Comparison of ENCODE assay signal across 8 mouse cellular contexts in genomic region chr5:134746890-134747511, GRCm38 (mm10). TPM values are rescaled to one million over a fixed set of nuclear protein-coding genes. Genes with fewer than 3 reads are reported as not detected.
DNase-seq lines count a peak whose midpoint lies in the region; ATAC-seq and TF ChIP-seq lines count a peak whose summit lies in the region.

Gene Eln, minus strand, starts transcription at chr5:134747323.

- no peaks in the 10 kb centered on the region for H3K27me3 ChIP-seq in limb, embryonic 14.5 days (ENCODE audit: control insufficient read depth, insufficient read depth, low read length)
- H3K27me3 ChIP-seq in midbrain, postnatal 0 days (ENCODE audit: insufficient read depth, low read length), result no peaks in the 10 kb centered on the region

- DNase-seq in embryo, embryonic 10 days (ENCODE audit: low spot score), result peak; percentile 58
- DNase-seq in embryo, embryonic 9.5 days (ENCODE audit: extremely low spot score), result no peak
- peak; percentile 14 for DNase-seq in ZHBTc4 (ENCODE audit: low read depth, low spot score)
- peak; percentile 49 for DNase-seq in forelimb bud, embryonic 11.5 days (ENCODE audit: low read depth, low spot score)
- peak; percentile 64 to 67 for DNase-seq in heart, postnatal 36 days
- peak; percentile 66 for DNase-seq in limb, embryonic 14.5 days (ENCODE audit: low spot score)
- peak; percentile 50 for DNase-seq in midbrain, postnatal 0 days (ENCODE audit: low spot score)
- no peak for DNase-seq in spleen, postnatal 10 days (ENCODE audit: low spot score in 2 of 2)

- H3K27ac ChIP-seq in limb, embryonic 14.5 days (replicated peaks; ENCODE audit: low read depth, low read length), result peak within 1 kb of the TSS; percentile 81
- no peak within 1 kb of the TSS for H3K27ac ChIP-seq in midbrain, postnatal 0 days (ENCODE audit: low read depth, low read length)

- no peak for TF ChIP-seq POLR2A in limb, embryonic 14.5 days (IDR thresholded peaks at IDR 0.05; ENCODE audit: borderline replicate concordance, extremely low read depth, insufficient read depth, insufficient read length)

- under 1% methylated on average over 23 of the region's 28 CpGs for WGBS in limb, embryonic 14.5 days
- 5% methylated on average over 15 of the region's 28 CpGs for WGBS in midbrain, postnatal 0 days

- no peak for TF ChIP-seq CTCF in midbrain, postnatal 0 days (IDR thresholded peaks at IDR 0.05)

- H3K9ac ChIP-seq in limb, embryonic 14.5 days (ENCODE audit: low read depth, low read length, severe bottlenecking), result peak within 1 kb of the TSS; percentile 72
- peak within 1 kb of the TSS; percentile 74 for H3K9ac ChIP-seq in midbrain, postnatal 0 days (replicated peaks; ENCODE audit: low read length, poor library complexity, severe bottlenecking)

- peaks cover 37% of the 10 kb centered on the region for H3K4me1 ChIP-seq in limb, embryonic 14.5 days (ENCODE audit: control insufficient read depth, insufficient read depth, low read length)
- peaks cover 14% of the 10 kb centered on the region for H3K4me1 ChIP-seq in midbrain, postnatal 0 days (ENCODE audit: insufficient read depth, low read length)

- intact Hi-C loops in heart, postnatal 36 days (cut with DNase I), result loop anchor here (5.0 kb wide), 1 partner anchor 220 kb away; no protein-coding TSS in a partner anchor

- H3K4me2 ChIP-seq in limb, embryonic 14.5 days (replicated peaks; ENCODE audit: low read depth, low read length, severe bottlenecking), result peak within 1 kb of the TSS; percentile 81
- H3K4me2 ChIP-seq in midbrain, postnatal 0 days (ENCODE audit: low read depth, low read length, poor library complexity, severe bottlenecking), result peak within 1 kb of the TSS; percentile 87

- no peaks in the 10 kb centered on the region for H3K36me3 ChIP-seq in limb, embryonic 14.5 days (ENCODE audit: control insufficient read depth, insufficient read depth, low read length)
- no peaks in the 10 kb centered on the region for H3K36me3 ChIP-seq in midbrain, postnatal 0 days (ENCODE audit: insufficient read depth, low read length)

- peak within 1 kb of the TSS; percentile 55 for H3K4me3 ChIP-seq in limb, embryonic 14.5 days (replicated peaks; ENCODE audit: low read length)
- peak within 1 kb of the TSS; percentile 47 for H3K4me3 ChIP-seq in midbrain, postnatal 0 days (ENCODE audit: low read depth, low read length)

- H3K9me3 ChIP-seq in limb, embryonic 14.5 days (ENCODE audit: control insufficient read depth, low read length), result no peaks in the 10 kb centered on the region
- H3K9me3 ChIP-seq in midbrain, postnatal 0 days (ENCODE audit: low read length), result no peaks in the 10 kb centered on the region

- ATAC-seq in limb, embryonic 14.5 days (ENCODE audit: low FRiP score, low read depth), result peak; percentile 60
- ATAC-seq in midbrain, postnatal 0 days (ENCODE audit: low FRiP score), result peak; percentile 39

RNA-seq across cellular contexts. Expression of gene Eln, which starts in this region (rescaled TPM):
- total RNA-seq in heart, postnatal 36 days (2021), result 100 to 1,000 TPM in 1 of 2 experiments, 10 to 100 TPM in 1; 67.1 to 103 TPM
- 249 and 296 TPM in 2 replicates for polyA plus RNA-seq in limb, embryonic 14.5 days (2012; rRNA removed)
- polyA plus RNA-seq in limb, embryonic 14.5 days (2014; fragmentation: Nextera tagmentation; extraction: Ambion mirVana), result 115 and 121 TPM in 2 replicates
- total RNA-seq in midbrain, postnatal 0 days (2014; rRNA removed), result 27.7 and 35.8 TPM in 2 replicates
- 35.0 and 36.2 TPM in 2 replicates for polyA plus RNA-seq in midbrain, postnatal 0 days (2015; fragmentation: Nextera tagmentation; extraction: Ambion mirVana)

Comparison
In these comparisons a context has a peak if more than half of its experiments do, and no peak if none do; other contexts are left out.
1. DNase-seq: peak in embryo, embryonic 10 days (single experiment), ZHBTc4 (single experiment), forelimb bud, embryonic 11.5 days (single experiment), heart, postnatal 36 days (2 of 2), limb, embryonic 14.5 days (single experiment) and midbrain, postnatal 0 days (single experiment); none in embryo, embryonic 9.5 days (single experiment) and spleen, postnatal 10 days (0 of 2).